Mouse (Mus musculus) embryonic facial prominence, embryonic 10.5 days (tissue): ENCODE data around the gene Sidt2. TPM values are rescaled to one million over a fixed set of nuclear protein-coding genes. Genes with fewer than 3 reads are reported as not detected.

Source experiments
- microRNA-seq: library from miRNA; unstranded; fragments of <30 nt; microRNA quantifications from one replicate; pipeline ENCODE4, GENCODE M21; 2017
- polyA plus RNA-seq: library from polyadenylated mRNA; unstranded; fragments of >200 nt; fragmentation: Nextera tagmentation; extraction: Ambion mirVana; gene quantifications from 2 replicates; pipeline ENCODE4 v1.2.1, GENCODE M21; 2016

The Sidt2 gene
- polyA plus RNA-seq, 1 experiment from 2014 or later, result 27.4 TPM

Small RNA genes lying within 50 kb of the gene (microRNA-seq; reads per million reads assigned to microRNA genes)
- gene Mir7087, result not detected

Other genes starting within 250 kb of the Sidt2 start
- 22.8 and 24.4 TPM in 2 replicates for gene Cep164, start 126.6 kb downstream of the Sidt2 start, polyA plus RNA-seq
- gene Bace1, start 116.7 kb downstream of the Sidt2 start, polyA plus RNA-seq, result 22.4 and 22.6 TPM in 2 replicates
- gene Pcsk7, start 48.8 kb downstream of the Sidt2 start, polyA plus RNA-seq, result 18.9 and 21.2 TPM in 2 replicates
- gene Rnf214, start 48.3 kb downstream of the Sidt2 start, polyA plus RNA-seq, result 61.5 and 66.8 TPM in 2 replicates
- gene Tagln, start 19.2 kb downstream of the Sidt2 start, polyA plus RNA-seq, result 12.4 and 15.1 TPM in 2 replicates
- gene Pafah1b2, start 57.4 kb upstream of the Sidt2 start, polyA plus RNA-seq, result 261 and 262 TPM in 2 replicates
- gene Sik3, start 57.6 kb upstream of the Sidt2 start, polyA plus RNA-seq, result 8.4 and 9.9 TPM in 2 replicates